8 mouse cellular contexts compared by ENCODE assay signal in the genomic region with DNA sequence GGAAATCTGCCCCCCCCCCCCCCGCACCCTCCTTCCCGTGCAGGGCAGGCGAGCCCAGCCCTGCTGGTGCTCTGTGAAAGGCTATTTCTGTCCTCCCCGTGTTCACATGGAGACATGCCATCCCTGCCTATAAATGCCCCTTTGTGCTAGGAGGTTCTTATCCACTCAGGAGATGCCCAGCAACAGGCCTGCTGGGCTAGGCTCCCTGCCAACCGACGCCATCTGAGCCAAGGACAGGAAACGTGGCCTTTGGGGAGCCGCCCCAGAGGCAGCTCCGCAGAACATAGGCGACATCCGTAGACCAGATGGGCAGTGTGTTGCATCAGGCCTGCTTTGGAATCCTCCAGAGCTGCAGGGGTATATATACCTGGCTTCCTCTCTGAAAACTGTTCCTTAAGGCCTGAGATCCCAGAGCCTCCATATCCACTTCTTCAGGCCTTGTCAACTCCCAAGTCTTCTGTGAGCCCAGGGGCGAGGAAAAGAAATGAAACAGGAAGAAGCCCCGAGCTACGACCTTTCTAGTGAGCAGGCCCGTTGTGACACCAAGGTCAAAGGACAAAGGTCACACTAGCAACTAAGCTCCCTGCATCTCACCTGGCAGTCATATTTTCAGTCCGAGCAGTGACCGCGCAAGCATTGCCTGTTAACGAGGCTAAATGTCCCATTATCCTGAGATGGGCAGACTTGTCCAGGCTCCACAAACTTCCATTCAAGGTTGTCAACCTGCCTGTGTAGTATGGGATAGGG. TPM values are rescaled to one million over a fixed set of nuclear protein-coding genes. Genes with fewer than 3 reads are reported as not detected.
A peak's percentile ranks its signal among the peaks of the same experiment; 100 is the strongest.
DNase-seq lines count a peak whose midpoint lies in the region; ATAC-seq lines count a peak whose summit lies in the region.
"Had no signal": no experiment of that assay in that cellular context is flagged by ENCODE, and none has a peak within 500 bp of the region (broad histone marks: within the 10 kb centered on the region; RNA-seq: fewer than 3 reads in every experiment).

No protein-coding gene starts in this region.

- 0 out of 2 replicates have a peak, but pooled peaks have one; percentile 21 for ATAC-seq in kidney, embryonic 14.5 days (ENCODE audit: low FRiP score, low TSS enrichment)
- peak; percentile 44; the same call in 1 of the 2 replicates for ATAC-seq in limb, embryonic 13.5 days (ENCODE audit: low FRiP score, low read depth)

- no peak overlapping the region for H3K4me3 ChIP-seq in kidney, embryonic 14.5 days (ENCODE audit: low read length)
- no peak overlapping the region for H3K4me3 ChIP-seq in limb, embryonic 13.5 days
- H3K4me3 ChIP-seq: liver, embryonic 15.5 days had no signal

- H3K4me2 ChIP-seq in kidney, embryonic 14.5 days (replicated peaks; ENCODE audit: low read depth, low read length), result no peak overlapping the region
- H3K4me2 ChIP-seq in limb, embryonic 13.5 days (replicated peaks), result no peak overlapping the region
- H3K4me2 ChIP-seq: liver, embryonic 15.5 days had no signal

- no peak overlapping the region for H3K27ac ChIP-seq in kidney, embryonic 14.5 days (ENCODE audit: low read depth, low read length)
- H3K27ac ChIP-seq in limb, embryonic 13.5 days, result peak overlapping the region; percentile 75
- H3K27ac ChIP-seq: liver, embryonic 15.5 days had no signal

- H3K27me3 ChIP-seq in kidney, embryonic 14.5 days (ENCODE audit: control insufficient read depth, insufficient read depth, low read length), result no peaks in the 10 kb centered on the region
- no peaks in the 10 kb centered on the region for H3K27me3 ChIP-seq in limb, embryonic 13.5 days
- H3K27me3 ChIP-seq: liver, embryonic 15.5 days had no signal

- no peak overlapping the region for H3K9ac ChIP-seq in kidney, embryonic 14.5 days (ENCODE audit: low read depth, low read length)
- H3K9ac ChIP-seq in limb, embryonic 13.5 days, result peak overlapping the region; percentile 31; the same call in 1 of the 2 replicates
- H3K9ac ChIP-seq: liver, embryonic 15.5 days had no signal

- no peaks in the 10 kb centered on the region for H3K36me3 ChIP-seq in kidney, embryonic 14.5 days (ENCODE audit: control insufficient read depth, insufficient read depth, low read length)
- H3K36me3 ChIP-seq in limb, embryonic 13.5 days, result no peaks in the 10 kb centered on the region
- H3K36me3 ChIP-seq: liver, embryonic 15.5 days had no signal

- DNase-seq in adrenal gland, postnatal 36 days, result peak; percentile 91
- DNase-seq in cerebellum, postnatal 14 days, result peak; percentile 93
- peak; percentile 98 for DNase-seq in heart, adult 11 months
- peak; percentile 75 for DNase-seq in right cerebral cortex, adult 18-20 months
- no peak for DNase-seq in spleen, adult 18-20 months

- no peaks in the 10 kb centered on the region for H3K4me1 ChIP-seq in kidney, embryonic 14.5 days (ENCODE audit: control insufficient read depth, insufficient read depth, low read length)
- peaks cover 21% of the 10 kb centered on the region for H3K4me1 ChIP-seq in limb, embryonic 13.5 days

- no peaks in the 10 kb centered on the region for H3K9me3 ChIP-seq in kidney, embryonic 14.5 days (ENCODE audit: control insufficient read depth, low read length)
- no peaks in the 10 kb centered on the region for H3K9me3 ChIP-seq in limb, embryonic 13.5 days
- H3K9me3 ChIP-seq: liver, embryonic 15.5 days had no signal

- WGBS in kidney, embryonic 14.5 days, result 70% methylated on average over 19 of the region's 19 CpGs
- 56% methylated on average over 19 of the region's 19 CpGs for whole genome bisulfite sequencing in limb, embryonic 13.5 days

RNA-seq across cellular contexts. Expression of gene Ninj1, which starts 8.3 kb away (rescaled TPM):
- 10 to 100 TPM; 51.1 to 61.4 TPM for total RNA-seq in adrenal gland, postnatal 36 days (2021)
- polyA plus RNA-seq in kidney, embryonic 14.5 days (2014; fragmentation: Nextera tagmentation; extraction: Ambion mirVana), result 43.8 and 54.2 TPM in 2 replicates
- polyA plus RNA-seq in limb, embryonic 13.5 days (2015; fragmentation: Nextera tagmentation; extraction: Ambion mirVana), result 47.1 and 50.5 TPM in 2 replicates

RNA-seq across cellular contexts. Expression of gene Wnk2, which starts 31.2 kb away (rescaled TPM):
- 1 to 10 TPM; 2.0 TPM for total RNA-seq in adrenal gland, postnatal 36 days (2021)
- 1.7 and 2.1 TPM in 2 replicates for polyA plus RNA-seq in kidney, embryonic 14.5 days (2014; fragmentation: Nextera tagmentation; extraction: Ambion mirVana)
- 2.0 and 2.1 TPM in 2 replicates for polyA plus RNA-seq in limb, embryonic 13.5 days (2015; fragmentation: Nextera tagmentation; extraction: Ambion mirVana)

RNA-seq across cellular contexts. Expression of gene Card19, which starts 36.8 kb away (rescaled TPM):
- total RNA-seq in adrenal gland, postnatal 36 days (2021), result 10 to 100 TPM; 70.5 to 73.8 TPM
- polyA plus RNA-seq in kidney, embryonic 14.5 days (2014; fragmentation: Nextera tagmentation; extraction: Ambion mirVana), result 33.3 and 39.9 TPM in 2 replicates
- polyA plus RNA-seq in limb, embryonic 13.5 days (2015; fragmentation: Nextera tagmentation; extraction: Ambion mirVana), result 58.0 and 64.7 TPM in 2 replicates

Comparison
In these comparisons a context has a peak if more than half of its experiments do, and no peak if none do; other contexts are left out.
1. DNase-seq: peak in adrenal gland, postnatal 36 days (2 of 2), cerebellum, postnatal 14 days (2 of 2), heart, adult 11 months (single experiment) and right cerebral cortex, adult 18-20 months (single experiment); none in spleen, adult 18-20 months (0 of 2).